Mouse (Mus musculus) urinary bladder, postnatal 14 days (tissue): ENCODE results near the gene Tmem169.
A peak's percentile ranks its signal among the peaks of the same experiment; 100 is the strongest.
"Not testable (repeated sequence)": the region's sequence is repeated elsewhere in the genome, so short reads cannot be mapped to it uniquely, and the experiment has no call there.

Experiments used
- DNase-seq: peaks from one replicate; pipeline ENCODE4 v3.0.0; 2021; ENCODE audit warnings: low spot score

Tmem169 gene

GRCm38 (mm10) chr1:72283992-72284485 lies at the start of gene Tmem169, which contains the start of gene Pecr:
Gene Tmem169, plus strand, starts transcription at chr1:72284369.
Gene Pecr, minus strand, starts transcription at chr1:72284314.
- DNase-seq = peak; percentile 94

- peak; percentile 79 for DNase-seq
These were observed 47.7 kb upstream of the Tmem169 start for GRCm38 (mm10) chr1:72236363-72237006.

GRCm38 (mm10) chr1:72237007-72237775 lies 47.0 kb upstream of the Tmem169 start:
- DNase-seq = peak; percentile 60

- DNase-seq = no peak
These were observed 46.1 kb upstream of the Tmem169 start for GRCm38 (mm10) chr1:72238016-72238580.

- DNase-seq = not testable (repeated sequence)
These were observed 45.1 kb upstream of the Tmem169 start for GRCm38 (mm10) chr1:72239113-72239512.

GRCm38 (mm10) chr1:72242581-72243143 lies 41.5 kb upstream of the Tmem169 start:
- DNase-seq = no peak

GRCm38 (mm10) chr1:72243656-72244316 lies 40.4 kb upstream of the Tmem169 start:
- DNase-seq = peak; percentile 97

- peak; percentile 26 for DNase-seq
These were observed 39.7 kb upstream of the Tmem169 start for GRCm38 (mm10) chr1:72244317-72245036.

GRCm38 (mm10) chr1:72248226-72248737 lies 35.9 kb upstream of the Tmem169 start:
- not testable (repeated sequence) for DNase-seq

- no peak for DNase-seq
These were observed 32.4 kb upstream of the Tmem169 start for GRCm38 (mm10) chr1:72251806-72252205.

GRCm38 (mm10) chr1:72253881-72254491 lies 30.2 kb upstream of the Tmem169 start:
- peak; percentile 13 for DNase-seq

GRCm38 (mm10) chr1:72254545-72255061 lies 29.6 kb upstream of the Tmem169 start:
- DNase-seq = peak; percentile 93

- peak; percentile 65 for DNase-seq
These were observed 28.9 kb upstream of the Tmem169 start for GRCm38 (mm10) chr1:72255062-72255853.

- DNase-seq = no peak
These were observed 28.4 kb upstream of the Tmem169 start for GRCm38 (mm10) chr1:72255854-72256175.

- no peak for DNase-seq
These were observed 27.6 kb upstream of the Tmem169 start for GRCm38 (mm10) chr1:72256381-72257256.

- DNase-seq = no peak
These were observed 21.1 kb upstream of the Tmem169 start for GRCm38 (mm10) chr1:72263099-72263498.

GRCm38 (mm10) chr1:72278085-72278484 lies 6.1 kb upstream of the Tmem169 start:
- DNase-seq = no peak

GRCm38 (mm10) chr1:72282604-72283003 lies 1.6 kb upstream of the Tmem169 start:
- no peak for DNase-seq

GRCm38 (mm10) chr1:72284539-72284938 lies 370 bp downstream of the Tmem169 start:
- no peak for DNase-seq
